Mouse (Mus musculus) thymus, postnatal 25 days (tissue): ENCODE results near the gene Dctpp1.

Experiments used
- DNase-seq: peaks from one replicate; pipeline ENCODE4 v3.0.0; 2022

Dctpp1 gene

DNA sequence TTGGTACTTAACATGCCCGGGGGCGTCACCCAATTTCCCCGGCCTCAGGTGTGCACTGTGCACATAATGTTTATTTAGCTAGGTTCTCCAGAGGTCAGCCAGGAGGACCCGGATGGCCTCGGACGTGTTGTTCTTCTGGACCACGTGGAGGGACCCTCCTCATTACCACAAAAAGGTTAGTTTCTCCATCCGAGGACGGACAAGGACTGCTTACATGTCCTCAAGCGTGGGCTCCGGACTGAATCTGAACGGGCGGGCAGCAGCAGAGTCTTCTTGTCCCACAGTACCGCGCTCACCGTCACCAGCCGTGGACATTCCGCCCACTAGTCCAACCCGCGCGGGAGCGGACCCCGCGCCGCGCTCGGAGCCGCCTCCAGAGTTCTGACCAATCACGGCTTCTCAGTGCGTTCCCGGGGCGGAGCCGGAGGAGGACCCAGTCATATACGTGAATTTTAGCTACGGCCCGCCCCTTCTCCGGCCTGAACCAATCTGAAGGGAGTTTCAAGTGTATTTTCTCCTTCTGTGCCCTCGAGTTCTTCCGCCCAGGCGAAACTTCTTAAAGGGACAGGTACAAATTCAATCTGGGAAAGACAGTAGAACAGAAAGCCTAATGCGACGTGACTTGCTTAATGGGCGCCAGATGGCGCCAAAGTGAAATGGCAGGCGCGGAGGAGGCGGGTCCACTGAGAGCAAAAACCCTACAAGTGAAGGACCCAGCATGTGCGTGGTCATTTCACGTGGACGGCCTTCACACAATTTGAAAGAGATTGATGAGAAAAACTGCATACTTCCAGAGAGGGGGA lies at the start of gene Dctpp1:
Gene Dctpp1, minus strand, starts transcription at position 401 of the 803 bp plus-strand sequence.
- DNase-seq, result peak; percentile 97

DNA sequence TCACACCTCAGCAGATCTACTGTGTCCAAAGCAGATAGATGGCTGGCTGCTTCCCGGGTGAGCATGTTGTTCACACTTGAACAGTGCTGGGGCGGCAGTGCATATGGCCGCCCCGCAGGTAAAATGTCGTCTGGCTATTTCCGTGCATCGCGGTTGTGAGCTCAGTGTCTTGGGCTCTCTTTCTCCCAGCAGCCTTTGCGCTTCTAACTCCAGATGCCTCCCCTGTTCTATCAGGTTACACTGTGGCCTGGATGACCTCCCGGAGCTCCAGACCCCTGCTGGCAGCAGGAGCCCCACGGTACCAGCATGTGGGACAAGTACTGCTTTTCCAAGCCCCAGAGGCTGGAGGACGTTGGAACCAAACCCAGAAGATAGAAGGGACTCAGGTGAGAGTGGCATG lies 49.4 kb upstream of the Dctpp1 start:
- DNase-seq, result no peak

DNA sequence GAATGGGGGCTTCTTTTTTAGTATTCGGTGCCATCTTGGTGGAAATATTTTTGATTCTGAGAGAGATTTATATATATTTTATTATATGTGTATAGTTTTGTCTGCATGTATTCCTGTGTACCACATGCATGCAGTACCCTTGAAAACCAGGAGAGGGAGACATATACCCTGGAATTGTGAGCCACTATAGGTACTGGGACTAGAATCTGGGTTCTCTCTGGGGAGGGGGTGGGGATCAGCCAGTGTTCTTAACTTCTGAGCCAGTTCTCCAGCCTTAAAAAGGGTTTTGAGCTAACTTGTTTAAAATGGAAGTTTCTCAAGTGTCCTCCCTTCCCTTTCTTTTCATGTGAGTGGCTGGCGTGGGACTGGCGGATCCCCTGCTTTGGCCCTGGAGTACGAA lies 48.4 kb upstream of the Dctpp1 start:
- peak; percentile 55 for DNase-seq

DNA sequence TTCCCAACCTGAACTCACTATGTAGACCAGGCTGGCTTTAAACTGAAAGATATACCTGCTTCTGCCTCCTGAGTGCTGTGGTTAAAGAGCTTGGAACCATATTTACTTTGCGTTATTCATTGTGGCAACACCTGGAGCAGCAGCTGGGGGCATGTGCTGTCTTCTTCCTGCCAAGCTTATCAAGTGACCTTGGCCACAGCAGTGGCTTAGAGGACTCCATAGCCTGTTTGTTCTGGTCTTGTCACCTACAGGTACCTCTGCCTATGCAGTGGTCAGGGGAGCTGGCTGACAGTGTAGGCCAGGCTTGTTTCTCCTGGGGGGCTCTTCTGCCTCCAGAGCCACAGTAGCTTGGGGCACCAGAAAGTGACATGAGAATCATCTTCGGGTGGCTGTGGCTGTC lies 47.9 kb upstream of the Dctpp1 start:
- DNase-seq, result peak; percentile 33

DNA sequence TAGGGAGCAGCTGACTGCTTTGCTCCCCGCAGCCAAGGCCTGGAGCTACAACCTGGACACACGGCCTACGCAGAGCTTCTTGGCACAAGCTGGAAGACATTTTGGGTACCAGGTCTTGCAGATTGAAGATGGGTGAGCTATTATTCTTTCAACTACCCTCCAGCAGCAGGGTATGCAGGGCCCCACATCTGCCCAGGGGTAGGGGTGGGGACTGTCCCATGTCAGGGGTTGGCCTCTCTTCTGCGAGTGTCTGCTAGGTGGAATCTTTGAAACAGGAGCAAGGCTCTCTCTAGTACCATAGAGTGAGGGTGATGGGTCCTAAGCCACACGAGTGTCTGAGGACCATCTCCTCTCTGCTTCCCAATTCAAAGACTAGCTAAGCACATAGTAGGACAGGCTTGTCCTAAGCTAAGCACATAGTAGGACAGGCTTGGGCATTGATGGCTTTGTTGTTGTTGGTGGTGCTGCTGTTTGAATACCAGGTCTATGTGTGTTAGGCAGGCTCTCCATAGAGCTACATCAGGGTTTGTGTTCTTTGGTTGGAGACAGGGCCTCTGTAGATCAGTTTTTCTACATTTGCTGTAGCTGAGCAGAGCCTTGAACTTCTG lies 37.2 kb upstream of the Dctpp1 start:
- DNase-seq, result no peak

DNA sequence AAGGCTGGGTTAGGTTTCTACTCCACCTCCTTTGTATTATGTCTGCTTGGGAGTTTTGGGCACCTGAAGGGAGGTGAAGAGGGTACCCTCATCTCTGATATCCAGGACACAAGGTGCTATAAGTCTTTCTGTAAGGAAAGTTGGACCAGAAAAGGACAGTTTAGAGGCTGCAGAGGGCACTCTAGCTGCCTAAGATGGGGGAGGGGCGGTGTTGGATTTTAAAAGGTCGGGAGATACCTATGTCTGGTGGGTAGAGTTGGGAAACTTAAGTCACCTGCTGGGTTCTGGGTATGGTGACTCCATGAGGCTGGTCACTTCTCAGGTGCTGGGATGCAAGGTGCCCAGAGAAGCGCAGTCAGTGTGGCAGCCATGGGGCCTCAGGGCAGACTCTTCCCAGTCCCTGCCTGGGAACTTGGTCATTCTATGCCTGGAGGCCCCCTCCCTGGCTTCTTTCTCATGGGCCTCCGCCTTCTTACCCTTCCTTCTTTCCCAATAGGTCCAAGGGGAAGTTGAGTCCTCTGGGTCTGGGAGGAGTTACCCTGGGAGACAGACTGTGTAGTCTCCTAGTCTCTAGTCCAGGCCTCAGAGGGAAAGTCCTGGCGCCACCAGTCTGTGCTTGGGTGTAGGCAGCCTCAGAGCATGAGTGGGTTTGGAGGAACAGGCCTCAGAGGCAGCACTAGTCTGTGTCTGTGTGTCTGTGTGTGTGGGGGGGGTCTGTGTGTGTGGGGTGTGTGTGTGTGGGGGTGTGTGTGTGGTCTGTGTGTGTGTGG lies 36.5 kb upstream of the Dctpp1 start:
- peak; percentile 58 for DNase-seq

DNA sequence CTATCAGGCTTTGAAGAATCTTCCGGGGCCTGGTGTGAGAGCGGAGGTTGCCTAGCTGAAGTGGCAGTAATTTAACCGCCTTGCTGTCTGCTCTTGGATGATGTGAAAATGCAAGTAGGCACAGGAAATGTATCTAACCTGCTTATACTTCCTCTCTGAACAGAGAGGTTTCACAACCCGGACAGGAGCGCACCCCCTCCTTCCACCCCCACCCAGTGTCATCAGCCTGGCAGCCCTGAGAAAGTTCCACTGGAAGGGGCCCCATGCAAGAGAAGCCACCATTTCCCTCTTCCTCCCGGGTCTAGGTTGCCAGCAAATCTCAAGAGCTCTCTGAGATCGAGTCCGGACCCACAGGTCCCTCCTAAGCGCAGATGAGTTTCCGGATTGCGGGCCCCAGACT lies 35.6 kb upstream of the Dctpp1 start, which contains the start of gene Itgal:
Gene Itgal, plus strand, starts transcription at position 163 of the 400 bp plus-strand sequence.
- peak; percentile 79 for DNase-seq

DNA sequence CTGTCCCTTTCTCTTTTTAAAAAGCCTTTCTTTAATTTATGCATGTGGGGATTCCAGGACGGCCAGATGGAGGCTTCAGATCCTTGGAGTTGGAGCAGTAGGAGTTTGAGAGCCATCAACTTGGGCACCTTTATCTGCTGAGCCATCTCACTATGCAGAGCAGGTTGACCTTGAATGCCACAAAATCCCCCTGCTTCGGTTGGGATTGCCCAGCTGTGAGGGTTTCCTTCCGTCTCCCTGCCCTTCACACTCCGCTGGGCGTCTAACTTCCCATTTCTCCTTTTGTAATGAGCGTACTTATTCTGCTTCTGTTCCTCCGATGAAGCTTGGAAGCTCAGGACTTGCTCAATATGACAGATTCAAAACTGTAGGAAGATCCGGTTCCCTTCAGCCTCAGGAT lies 29.6 kb upstream of the Dctpp1 start:
- DNase-seq, result no peak

DNA sequence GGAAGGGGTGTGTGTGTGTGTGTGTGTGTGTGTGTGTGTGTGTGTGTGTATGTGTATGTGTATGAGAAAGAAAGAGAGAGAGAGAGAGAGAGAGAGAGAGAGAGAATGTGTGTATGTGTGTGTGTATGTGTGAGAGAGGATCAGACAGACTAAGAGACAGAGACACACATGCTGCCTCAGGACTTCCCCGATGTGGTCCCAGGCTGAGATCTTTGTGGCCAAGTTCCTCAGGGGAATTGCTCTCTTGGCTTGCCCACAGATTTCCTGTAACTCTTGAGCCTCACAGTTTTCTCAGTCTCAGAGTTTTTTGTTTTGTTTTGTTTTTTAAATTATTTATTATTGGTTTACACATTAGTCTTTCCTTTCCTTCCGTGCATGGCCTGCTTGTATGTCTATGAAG lies 28.8 kb upstream of the Dctpp1 start:
- DNase-seq, result no peak

DNA sequence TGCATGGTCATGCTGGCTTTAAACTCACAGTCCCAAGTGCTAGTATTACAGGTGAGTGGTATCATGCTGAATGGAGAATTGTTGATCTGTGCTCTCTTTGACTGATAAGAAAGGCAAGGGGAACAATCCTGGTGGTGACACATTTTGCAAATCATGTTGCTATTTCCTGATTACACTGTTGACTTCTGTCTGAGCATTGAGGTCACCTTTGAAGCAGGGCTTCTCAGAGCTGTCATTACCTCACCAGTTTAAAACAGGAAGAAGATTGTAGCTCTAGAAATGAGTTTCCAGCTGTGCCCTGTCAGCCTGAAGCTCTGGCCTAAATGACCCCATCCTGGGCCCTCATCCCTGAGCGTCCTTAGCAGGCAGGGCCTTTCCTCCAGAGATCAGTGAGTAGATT lies 27.4 kb upstream of the Dctpp1 start:
- DNase-seq, result no peak

DNA sequence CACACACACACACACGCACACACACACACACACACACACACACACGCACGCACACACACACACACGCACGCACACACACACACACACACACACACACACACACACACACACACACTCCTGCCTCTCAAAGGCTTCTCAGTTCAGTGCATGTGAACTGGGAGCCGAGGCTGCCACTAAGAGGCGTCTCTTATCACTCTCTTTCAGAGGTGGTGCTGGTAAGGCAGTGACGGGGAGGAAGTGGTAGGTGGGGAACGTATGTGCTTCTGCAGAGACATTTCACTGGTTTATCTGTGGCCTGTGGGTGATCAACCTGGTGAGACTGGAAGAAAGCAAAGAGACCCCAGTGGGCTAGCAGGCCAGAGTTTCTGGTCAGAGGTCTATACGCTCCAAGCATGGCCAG lies 24.6 kb upstream of the Dctpp1 start:
- peak; percentile 64 for DNase-seq

DNA sequence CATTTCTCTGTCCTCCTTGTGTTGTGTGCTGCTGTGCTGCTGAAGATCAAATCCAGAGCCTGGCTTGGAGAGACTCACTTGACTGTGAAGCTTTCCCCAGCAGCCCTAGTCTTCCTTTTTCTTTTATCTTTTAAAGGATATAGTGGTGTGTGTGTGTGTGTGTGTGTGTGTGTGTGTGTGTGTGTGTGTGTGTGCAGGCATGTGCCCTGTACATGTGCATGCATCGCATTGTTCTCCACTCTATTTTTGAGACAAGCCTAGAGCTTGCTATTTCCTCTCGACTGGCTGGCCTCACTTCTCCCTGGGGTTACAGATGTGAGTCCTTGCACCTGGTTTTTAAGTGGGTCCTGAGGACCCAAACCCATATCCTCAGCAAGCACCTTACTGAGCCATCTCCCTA lies 21.7 kb upstream of the Dctpp1 start:
- DNase-seq, result peak; percentile 63

DNA sequence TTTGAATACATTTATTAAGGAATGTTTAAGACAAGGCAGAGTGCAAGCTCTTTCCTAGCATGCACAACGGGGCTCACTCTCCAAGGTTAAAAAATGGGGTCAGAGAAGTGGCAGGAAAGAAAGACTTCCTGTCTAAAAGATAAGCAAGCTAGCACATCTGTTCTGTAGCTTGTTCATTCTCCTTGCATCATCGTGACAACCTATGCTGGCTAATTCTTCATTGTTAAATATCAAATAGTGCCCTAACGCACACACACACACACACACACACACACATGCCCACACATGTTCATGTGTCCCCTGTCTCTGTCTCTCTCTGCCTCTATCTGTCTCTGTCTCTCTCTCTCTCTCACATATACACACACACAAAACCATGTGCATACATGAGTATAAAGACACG lies 20.6 kb upstream of the Dctpp1 start:
- DNase-seq, result peak; percentile 50

DNA sequence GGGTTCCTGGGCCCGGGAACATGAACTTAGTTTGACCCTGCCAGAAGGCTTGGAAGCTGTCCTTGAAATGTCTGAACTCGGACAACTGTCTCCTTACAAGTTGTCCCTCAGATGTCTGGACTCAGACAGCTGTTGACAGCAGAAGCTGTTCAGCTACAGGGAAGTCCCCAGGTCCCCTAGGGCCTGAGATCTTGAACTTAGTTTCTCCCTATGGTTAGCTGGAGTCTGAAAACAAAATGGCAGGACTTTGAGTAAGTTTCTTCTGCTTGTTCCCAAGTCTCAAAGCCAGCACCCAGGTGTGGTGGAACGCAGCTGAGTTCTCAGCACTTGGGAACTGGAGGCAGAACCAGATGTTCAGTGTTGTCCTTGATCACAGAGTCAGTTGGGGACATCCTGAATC lies 19.6 kb upstream of the Dctpp1 start:
- DNase-seq, result peak; percentile 56

DNA sequence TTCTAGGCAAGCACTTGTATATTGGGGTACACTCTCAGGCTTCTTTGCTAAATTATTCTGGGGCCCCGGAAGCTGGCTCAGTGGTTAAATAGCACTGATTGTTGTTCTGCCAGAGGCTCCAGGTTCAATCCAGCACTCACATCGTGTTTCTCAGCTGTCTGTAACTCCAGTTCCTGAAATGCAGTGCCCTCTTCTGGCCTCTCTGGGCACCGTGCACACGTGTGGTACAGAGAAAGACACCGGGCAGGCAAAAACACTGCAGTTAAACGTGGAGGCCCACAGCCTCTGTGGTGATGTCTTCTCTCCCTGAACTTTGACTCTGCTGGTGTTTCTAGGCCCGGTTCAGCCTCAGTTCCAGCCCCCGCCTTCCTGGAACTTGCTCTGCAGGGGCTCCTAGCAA lies 17.8 kb upstream of the Dctpp1 start:
- DNase-seq, result peak; percentile 83

DNA sequence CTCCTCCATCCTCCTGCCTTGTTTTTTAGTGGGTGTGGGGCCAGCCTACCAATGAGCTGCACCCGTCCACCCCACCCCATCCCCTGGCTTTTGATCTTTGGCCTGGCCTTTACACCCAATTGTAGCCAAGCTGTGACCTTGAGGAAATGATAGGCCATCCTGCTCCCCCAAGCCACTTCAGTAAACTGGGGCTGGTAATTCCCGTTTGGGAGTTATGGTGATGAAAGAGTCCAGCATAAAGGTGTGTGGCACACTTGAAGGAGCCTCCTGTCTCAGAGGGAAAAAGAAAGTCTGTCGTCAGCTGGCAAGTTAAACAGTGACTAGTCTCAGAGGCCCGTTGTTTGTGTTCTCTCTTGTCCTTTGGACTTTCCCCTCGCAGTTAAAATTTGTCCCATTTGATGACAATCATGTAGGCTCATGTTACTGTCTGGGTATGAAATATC lies 16.0 kb upstream of the Dctpp1 start:
- no peak for DNase-seq

DNA sequence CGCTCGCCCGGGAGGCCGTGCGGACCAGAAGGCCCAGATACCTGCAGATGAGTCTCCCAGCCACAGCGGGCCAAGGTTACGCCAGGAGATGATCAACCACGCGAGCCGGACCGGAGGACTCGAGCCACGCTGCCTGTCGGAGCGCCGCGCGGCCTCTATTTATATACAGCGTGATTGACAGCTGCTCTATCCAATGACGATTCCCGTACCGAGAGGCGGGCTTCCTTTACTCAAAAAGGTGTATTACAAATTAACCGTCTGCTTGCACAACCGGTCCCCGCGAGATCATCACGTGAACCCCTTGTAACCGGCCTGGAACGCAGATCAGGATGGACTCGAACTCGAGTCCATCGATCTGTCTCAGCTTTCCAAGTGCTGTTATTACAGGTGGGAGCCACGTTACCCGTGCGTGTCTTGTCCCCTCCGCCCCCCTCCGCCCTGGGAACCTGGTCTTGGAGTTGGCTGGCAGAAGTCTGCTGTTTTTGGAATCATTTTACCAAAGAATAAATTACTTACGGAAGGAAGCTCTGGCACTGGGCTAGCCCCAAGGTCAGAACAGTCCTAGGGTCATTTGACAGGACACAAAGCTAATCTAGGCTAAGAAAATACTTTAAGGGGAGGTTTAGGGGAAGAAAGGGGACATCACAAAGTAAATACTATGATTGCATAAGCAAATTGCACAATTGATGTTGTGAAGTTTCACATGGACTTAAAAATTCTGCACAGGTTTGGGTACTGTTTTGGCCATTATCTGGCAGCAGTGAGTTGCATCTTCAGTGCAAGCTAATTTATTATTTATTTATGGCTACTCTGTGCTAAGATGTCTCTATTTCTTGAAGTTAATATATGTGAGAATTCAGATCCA lies 13.6 kb upstream of the Dctpp1 start, which contains the start of gene Sephs2:
Gene Sephs2, minus strand, starts transcription at position 131 of the 865 bp plus-strand sequence.
- DNase-seq, result peak; percentile 96

DNA sequence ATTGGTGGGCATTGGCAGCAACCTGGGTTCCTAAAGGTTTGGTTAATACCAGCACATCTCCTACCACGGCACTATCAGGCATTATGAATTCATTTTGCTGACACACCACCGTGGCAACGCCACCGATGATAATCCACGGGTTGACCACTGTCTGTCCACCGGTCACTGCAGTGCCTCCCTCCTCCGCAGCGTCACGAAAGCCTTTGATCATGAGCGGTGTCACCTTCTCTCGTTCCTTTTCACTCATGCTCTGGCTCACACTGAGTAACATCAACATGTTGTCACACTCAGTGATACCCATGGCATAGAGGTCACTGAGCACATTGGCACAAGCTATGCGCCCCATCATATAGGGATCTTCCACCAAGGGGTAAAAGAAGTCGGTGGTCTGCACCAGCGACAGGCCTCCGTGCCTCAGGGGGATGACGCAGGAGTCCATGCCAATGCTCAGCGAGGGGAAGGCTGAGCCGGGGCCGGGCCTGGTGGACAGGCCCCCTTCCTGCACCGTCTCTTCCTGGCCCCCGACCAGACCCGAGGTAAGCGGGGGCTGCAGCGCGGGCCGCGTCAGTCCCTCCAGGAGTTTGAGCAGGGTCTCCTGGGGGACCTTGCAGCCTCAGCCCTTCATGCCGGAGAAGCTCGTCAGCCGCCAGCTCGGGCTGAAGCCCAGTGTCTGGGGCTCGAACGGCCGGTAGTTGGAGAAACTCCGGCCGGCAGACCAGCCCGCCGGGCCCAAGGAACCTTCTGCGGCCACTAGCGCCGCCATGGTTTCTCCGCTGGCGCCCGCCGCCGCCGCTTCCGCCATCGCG lies 12.8 kb upstream of the Dctpp1 start:
- DNase-seq, result no peak

DNA sequence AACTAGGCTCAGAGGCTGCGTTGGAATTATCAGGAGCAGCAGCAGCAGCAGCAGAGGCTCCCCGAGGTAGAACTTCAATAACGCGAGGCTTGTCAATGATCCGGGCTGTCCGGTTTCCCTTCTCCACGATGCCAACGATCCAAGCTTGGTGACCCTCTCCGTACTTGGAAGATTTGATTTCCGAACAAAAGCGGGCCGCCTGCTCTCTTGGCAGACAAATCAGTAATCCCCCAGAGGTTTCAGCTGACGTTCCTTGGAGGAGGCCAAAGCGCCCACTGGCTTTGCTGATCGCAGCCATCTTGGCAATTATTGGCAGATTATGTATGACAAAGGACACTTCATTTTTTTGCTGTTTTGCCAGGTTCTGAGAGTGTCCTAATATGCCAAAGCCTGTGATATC lies 12.1 kb upstream of the Dctpp1 start:
- DNase-seq, result no peak

DNA sequence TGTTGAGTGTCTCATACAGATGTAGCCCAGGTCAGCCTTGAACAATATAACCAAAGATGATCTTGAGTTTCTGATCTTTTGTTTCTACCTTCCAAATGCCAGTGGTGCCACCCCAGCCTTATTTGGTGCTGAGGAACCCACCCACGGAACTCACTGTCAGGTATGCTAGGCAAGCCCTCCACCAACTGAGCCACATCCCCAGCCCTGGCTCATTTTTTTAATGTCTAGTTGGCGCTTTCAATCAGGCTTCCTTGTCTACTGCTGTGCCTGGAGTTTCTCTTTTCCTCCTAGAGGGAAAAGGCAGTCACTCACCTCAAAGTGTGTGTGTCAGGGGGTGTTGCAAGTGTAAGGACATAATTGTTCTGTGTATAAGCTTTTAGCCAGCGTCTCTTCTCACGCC lies 10.6 kb upstream of the Dctpp1 start:
- no peak for DNase-seq

DNA sequence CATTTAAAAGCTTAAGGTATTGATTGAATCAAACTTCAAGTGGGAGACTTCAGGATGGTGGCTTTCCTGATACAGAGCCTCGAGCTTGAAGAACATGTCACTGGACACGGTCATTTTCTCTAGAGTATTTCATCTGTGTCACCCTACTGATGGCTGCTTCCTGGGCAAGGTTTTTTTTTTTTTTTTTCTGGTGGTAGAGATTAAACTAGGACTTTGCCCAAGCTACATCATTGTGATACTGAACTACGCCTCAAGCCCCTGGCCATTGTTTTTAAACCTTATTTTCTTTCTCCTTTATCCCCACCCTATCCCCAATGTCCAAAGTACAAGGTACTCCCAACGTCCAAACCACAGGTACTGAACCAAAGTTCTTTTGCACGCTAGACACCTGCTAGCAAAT lies 10.2 kb upstream of the Dctpp1 start:
- DNase-seq, result no peak

DNA sequence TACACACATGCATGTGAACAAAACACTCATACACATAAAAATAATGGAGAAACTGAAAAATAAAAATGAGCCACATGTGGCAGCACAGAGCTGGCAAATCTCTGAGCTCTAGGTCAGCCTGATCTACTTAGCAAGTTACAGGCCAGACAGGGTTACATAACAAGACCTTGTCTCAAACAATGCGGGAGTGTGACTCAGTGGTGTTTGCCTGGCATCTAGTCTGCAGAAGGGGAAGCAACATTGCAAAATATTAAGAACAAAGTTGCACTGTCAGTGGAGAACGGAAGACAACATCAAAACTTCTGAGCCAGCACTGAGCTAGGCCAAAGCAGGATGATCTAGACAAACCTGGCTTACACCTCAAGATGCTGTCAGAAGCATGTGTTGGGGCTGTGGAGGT lies 9.7 kb upstream of the Dctpp1 start:
- no peak for DNase-seq
